Mouse (Mus musculus): ENCODE data around the gene Sgo2a.

- no peak for TF ChIP-seq CTCF (IDR thresholded peaks at IDR 0.05; ENCODE audit: low read depth)
- no peak for TF ChIP-seq EP300 (IDR thresholded peaks at IDR 0.05; ENCODE audit: low read depth)
Observed at GRCm38 (mm10) chr1:57947552-57948347, 48.0 kb upstream of the Sgo2a start.
